Mouse (Mus musculus) inflammation-experienced regulatory T-cells (primary cell): ENCODE results near the gene Cct2. TPM values are rescaled to one million over a fixed set of nuclear protein-coding genes. Genes with fewer than 3 reads are reported as not detected.

Experiments
- polyA plus RNA-seq, 2 experiments: library from polyadenylated mRNA; unstranded; fragments of 100-300 nt; shearing (Covaris generic); gene quantifications; one replicate each; pipeline ENCODE4 v1.2.1; 2017

Cct2 gene
- polyA plus RNA-seq = 100 to 1,000 TPM; 170 to 200 TPM

GRCm38 (mm10) chr10:117063254-117064021 lies at the start of gene Cct2:
TSS of gene Cct2 (minus strand) at chr10:117063814.

GRCm38 (mm10) chr10:117045175-117046056 lies 18.2 kb downstream of the Cct2 start, which contains the start of gene Lrrc10:
TSS of gene Lrrc10 (plus strand) at chr10:117045341.

Other genes with a start within 250 kb of the Cct2 start
- under 1 TPM in 1 of 2 experiments, not detected in 1; 0.49 TPM for gene Myrfl, start 166.9 kb downstream of the Cct2 start, polyA plus RNA-seq
- 10 to 100 TPM; 51.8 to 79.2 TPM for gene Rab3ip, start 113.0 kb downstream of the Cct2 start, polyA plus RNA-seq
- not detected for gene Gm10271, start 91.2 kb downstream of the Cct2 start, polyA plus RNA-seq
- gene Best3, start 77.5 kb downstream of the Cct2 start, polyA plus RNA-seq = not detected
- not detected for gene Lrrc10, start 18.5 kb downstream of the Cct2 start, polyA plus RNA-seq
- gene Frs2, start 84.7 kb upstream of the Cct2 start, polyA plus RNA-seq = 10 to 100 TPM; 18.5 to 23.9 TPM
- gene Yeats4, start 160.7 kb upstream of the Cct2 start, polyA plus RNA-seq = 10 to 100 TPM; 42.5 to 48.9 TPM
- 1 to 10 TPM in 1 of 2 experiments, under 1 TPM in 1; 0.45 to 2.4 TPM for gene 9530003J23Rik, start 174.9 kb upstream of the Cct2 start, polyA plus RNA-seq
- 1 to 10 TPM; 2.3 to 4.6 TPM for gene Lyz2, start 218.5 kb upstream of the Cct2 start, polyA plus RNA-seq
- gene Lyz1, start 229.1 kb upstream of the Cct2 start, polyA plus RNA-seq = not detected